Mouse (Mus musculus): ENCODE results near the gene March1.
"Not testable (repeated sequence)": the region's sequence is repeated elsewhere in the genome, so short reads cannot be mapped to it uniquely, and the experiment has no call there.

Gene March1

DNA sequence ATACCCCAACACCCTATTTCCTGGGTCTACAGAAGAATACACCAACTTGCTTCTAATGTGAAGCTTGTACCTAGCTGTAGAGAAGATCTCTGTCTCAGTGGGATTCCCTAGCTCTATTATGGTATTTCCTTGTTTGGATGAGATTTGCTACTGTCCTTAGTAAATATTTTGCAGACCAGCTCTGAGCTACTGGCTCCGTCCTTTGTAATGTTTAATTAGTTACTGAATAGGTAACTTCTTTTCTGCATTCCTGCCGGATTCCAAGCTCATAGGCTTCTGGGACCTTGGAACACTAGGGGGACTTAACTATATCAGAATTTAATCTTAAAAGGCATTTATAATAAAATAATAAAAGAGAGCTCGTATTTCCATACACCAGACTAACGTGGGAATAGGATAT is 799.9 kb downstream of the March1 start:
- not testable (repeated sequence) for DNase-seq

DNA sequence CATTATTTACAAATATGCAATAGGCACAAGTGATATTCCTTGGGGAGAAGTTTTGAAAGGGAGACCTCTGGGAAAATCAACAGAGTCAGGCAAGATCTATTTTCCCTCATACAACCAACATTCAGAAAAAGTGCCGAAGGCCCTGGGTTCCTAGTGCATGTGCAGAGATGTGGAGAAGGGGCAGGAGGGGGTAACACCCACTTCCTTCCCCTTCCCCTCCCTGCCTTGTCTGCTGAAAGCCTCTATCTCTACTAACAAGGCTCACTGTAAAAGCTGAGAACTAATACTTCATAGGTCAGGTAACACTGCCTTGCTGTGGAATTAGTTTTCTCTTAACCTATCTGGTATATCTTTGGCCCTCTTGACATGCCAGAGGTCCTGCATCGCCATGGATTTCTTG is 812.9 kb downstream of the March1 start:
- no peak for DNase-seq

DNA sequence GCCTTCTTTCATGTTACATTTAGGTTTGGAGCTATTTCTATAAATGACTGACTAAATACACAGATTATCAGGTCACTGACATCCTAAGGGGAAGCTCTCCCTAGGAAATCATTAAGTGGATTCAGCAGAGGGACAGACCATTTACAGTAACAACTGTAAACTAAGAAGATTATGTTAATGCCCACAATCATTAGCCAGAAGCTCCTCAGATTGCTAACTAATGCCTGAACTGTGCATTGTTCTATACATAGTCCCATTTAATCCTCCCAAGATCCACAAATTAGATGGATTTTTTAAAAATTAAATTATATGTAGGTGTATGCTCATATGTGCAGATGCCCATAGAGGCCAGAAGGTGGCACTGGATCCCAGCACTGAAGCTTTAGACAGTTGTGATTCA is 815.9 kb downstream of the March1 start:
- DNase-seq, result no peak

DNA sequence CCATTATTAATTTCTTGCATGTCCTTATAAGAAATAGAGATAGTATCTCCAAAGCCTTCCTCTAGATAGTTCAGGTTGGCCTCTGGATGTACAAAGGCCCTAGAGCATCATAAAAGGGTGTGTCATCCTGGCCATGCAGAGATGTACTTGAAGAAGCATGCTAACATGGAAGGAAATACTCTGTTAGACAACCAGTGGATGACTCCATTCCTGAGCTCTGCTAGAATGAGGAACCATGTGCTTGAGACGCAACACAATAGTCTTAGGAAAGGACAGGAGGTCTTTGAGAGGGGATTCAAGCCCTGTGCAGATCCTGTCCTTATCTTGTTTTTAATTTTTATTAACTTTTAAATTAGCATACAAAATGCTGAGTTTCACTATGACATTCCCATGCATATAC is 819.1 kb downstream of the March1 start:
- no peak for DNase-seq

DNA sequence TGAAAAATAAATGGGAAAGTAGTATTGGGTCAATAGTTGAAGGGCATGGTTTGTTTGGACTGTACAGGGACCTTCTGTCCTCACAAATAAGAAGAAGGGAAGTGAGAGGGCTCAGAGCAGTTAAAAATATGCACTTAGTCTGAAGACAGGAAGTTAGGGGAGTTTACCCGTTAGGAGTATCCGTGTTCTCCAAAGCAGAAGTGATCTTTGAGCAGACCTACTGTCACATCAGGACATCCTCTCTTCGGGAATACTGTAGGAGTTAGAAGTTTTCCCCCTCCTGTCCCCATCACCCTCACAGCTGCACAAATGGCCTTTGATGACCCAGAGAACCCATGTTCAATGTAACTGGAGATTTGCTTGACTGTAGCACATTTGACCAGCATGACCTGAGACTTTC is 820.2 kb downstream of the March1 start:
- no peak for DNase-seq

DNA sequence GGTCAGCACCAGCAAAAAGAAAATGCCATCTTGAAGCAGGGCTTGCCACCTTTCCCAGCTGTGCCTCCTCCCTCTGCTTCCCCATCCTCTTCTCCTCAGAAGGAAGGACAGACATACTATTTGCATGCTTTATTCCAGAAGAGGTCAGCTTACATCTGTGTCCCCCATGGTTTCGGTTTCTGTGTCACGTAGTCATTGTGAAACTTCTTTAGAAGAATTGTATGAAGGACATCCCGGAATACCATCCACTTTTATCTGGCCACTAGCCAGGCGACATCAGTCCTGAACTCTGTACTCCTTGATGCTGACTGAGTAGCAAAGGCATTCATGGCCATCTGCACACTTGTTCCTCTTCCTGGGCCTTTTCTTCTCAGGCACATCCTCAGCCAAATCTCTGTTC is 820.8 kb downstream of the March1 start:
- DNase-seq, result peak in 1 of 2 experiments; percentile 25

DNA sequence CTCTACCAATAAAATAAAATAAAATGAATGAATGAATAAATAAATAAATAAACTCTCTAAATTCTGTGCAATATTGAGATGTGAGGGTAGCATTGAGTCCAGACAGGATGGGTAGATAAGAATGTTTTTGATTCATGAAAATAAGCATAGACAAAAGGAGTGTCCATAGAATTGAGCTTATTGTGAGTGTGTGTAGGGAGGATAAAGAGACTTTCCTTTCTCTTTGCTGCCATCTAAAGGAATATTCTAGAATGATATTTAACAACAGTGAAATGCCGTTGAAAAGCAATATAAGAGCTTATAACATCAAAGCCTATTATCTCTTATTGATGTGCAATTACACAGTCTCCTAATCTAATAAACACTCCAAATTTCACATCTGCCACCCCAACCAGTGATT is 823.4 kb downstream of the March1 start:
- DNase-seq, result no peak

DNA sequence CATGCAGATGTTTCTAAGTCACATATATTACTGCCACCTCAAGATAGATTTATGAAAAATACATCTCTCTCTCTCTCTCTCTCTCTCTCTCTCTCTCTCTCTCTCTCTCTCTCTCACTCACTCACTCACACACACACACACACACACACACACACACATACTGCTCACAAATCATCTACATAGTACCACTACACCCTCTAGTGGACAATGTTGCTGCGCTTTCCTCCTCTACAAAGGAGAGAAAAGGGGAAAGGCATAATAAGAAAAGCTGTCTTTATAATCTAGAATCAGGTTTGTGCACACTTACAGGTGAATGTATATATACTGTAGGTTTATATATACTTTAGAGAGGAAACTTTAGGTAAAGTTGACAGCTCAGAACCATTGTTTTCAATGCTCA is 825.1 kb downstream of the March1 start:
- peak in 1 of 2 experiments; percentile 60 for DNase-seq

DNA sequence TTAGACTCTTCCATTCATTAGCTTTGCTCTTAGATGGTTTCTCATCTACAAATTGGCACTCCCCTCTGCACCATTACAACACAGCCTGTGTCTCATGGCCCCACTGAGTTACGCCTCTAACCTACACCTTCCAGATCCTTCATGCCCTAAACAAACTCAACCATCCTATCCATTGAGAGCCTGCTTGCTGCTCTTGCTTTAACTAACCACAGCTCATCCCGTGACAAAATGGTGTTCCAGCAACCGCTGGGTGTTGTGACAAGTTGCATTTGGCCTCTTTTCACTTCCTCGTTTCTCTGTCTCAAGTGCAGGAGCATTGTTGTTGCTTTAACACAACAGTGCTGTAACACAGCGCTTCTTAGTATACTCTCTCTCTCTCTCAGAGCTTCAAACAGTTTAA is 826.4 kb downstream of the March1 start:
- DNase-seq, result no peak

DNA sequence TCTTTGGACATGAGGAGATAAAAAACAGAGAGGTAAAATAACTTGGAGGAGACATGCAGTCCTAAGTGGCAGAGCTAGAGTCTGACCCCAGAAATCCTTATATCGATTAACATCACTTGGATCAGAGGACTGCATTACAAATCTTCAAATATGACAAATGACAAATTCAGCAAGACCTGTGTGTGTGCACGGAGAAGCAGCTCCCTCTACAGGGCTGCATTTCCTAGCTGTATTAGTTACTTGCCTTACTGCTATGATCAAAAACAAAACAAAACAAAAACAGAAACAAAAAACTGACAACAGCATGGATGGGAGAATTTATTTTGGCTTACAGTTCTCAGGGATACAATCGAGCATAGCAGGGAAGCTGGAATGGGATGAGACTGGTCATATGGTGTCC is 827.7 kb downstream of the March1 start:
- no peak for DNase-seq

DNA sequence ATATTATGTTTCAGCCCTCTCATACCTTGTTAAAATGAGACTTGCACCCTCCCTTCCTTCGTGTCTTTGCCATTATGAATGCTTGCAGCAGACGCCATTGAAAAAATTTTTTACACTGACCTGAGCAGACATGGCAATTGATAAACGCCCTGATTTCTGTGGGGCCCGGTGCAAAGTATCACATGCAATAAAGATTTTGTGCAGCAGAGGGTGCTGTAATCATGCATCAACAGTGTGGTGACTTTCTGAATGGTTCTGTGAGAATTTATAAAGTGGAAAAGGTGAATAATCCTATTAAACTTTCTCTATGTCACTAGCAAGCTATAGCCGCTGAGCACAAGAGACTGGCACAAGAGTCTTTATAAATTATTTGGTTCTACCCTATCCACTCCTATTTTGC is 833.0 kb downstream of the March1 start:
- DNase-seq, result peak; percentile 38 to 63

DNA sequence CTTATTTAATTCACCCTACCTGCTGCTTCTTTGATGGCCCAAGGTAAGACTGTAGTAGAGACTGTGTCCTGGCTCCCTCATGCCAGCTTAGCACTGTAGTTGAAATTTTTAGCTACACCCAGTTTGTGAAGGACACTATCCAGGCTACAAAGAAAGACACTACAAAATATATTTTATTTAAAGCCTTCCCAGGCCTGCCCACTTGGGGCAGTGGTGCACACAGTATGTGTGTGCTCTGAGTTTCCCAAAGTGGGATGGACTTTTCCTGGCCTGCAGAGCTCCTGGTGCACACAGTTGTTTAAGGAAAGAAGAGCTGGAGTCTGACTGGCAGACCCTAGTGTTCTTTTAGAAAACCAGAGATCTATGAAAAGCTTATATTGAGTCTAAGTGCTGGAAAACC is 839.4 kb downstream of the March1 start:
- no peak for DNase-seq

DNA sequence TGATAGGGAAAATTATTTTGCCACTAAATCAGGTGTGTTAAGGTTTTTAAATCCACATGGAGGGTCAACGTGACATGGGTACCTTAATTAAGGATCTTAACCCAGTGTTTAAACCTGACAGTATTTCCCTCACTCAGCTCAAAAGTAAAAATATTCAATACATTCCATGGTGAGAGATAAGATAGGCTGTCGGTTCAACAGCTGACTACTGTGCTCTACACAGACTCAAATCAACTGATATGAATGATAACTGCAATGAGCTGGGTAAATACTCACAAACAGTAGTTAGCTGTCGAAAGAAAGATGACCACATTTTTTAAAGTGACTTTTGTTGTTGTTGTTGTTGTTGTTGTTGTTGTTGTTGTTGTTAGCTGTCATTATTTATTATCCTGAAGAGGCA is 852.1 kb downstream of the March1 start:
- no peak for DNase-seq

DNA sequence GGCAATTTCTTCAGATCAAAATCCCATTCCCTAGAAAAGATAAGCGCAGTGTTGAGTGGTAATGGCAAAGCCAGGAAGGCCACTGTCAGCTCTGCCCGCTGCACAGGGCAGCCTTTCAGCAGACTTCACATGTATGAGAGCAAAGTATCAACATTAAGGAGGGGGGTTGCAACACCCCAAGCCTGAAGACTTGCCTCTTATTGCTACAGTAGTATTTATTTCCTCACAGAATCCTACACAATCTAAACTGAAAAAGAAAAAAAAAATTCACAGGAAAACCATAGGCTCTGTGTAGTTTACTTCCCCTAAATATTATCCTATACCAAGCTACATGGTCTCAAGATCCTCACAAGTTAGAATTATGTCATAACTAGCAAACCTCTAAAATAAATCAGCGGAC is 859.2 kb downstream of the March1 start:
- DNase-seq, result no peak

DNA sequence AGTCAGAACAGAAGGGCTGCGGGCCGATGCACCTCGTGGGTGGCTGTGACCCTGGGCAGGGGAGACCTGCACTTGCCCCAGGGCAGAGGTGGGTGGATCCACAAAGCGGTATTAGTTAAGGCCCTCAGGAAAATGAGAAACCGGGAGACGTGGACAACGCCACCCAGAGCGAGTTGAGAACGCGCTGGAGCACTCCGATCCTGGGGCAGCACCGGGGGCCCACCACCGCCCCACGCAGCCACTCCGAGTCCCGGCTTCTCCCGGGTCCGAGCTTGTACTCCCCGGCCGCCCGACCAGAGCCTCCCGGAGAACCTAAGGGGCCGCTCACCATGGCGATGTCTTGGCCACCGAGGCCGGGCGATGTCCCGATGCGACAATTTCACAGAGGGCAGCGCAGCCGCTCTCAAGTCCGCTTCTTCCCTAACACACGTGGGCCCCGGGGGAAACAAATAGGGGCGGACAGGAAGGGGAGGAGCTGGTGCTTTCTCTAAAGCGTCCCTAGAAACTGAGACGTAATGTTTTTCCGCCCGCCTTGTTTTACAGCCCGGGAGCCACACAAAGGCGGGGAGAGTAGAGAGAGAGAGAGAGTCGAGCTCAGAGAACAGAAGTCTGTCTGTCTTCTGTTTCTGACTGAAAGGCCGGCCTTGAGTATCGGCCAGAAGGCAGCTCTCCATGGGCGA is 868.5 kb downstream of the March1 start, which contains the start of gene Tma16:
Tma16 (minus strand) TSS at position 447 of the 680 bp plus-strand sequence.
- peak; percentile 77 to 87 for DNase-seq

DNA sequence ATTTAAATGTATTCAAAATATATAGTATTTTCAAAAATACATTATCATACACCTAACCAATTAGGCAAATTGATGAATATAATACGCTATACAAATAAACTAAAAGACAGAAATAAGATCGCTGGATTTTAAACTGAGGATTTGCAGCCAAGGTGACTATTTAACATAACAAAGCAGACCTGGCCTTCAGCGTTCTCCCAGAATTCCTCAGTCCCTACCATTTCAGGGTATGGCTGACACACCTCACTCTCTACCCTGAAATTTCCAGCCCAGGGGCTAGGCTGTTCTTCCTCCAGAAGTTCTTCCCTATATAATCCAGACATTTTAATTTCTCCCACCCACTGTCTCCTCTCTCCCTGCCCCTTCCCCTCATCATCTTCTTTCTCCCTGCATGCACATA is 870.9 kb downstream of the March1 start:
- DNase-seq, result no peak

DNA sequence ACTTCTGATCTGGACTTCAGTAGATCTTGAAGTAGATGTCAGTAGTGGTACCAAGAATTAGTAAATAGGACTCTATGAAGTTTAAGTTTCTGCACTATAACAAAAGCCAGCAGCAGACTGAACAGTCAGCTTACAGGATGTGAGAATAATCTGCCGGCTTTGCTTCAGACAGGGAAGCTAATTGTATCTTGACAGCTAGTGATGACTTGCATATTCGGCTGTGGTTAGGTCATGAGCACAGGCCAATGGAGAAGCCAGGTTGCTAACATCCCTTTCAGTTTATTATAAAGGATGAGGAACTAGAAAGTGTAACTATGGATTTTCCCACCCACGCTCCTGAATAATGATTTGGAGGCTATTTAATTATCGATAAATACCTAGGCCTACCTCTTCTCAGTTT is 872.9 kb downstream of the March1 start:
- no peak for DNase-seq

DNA sequence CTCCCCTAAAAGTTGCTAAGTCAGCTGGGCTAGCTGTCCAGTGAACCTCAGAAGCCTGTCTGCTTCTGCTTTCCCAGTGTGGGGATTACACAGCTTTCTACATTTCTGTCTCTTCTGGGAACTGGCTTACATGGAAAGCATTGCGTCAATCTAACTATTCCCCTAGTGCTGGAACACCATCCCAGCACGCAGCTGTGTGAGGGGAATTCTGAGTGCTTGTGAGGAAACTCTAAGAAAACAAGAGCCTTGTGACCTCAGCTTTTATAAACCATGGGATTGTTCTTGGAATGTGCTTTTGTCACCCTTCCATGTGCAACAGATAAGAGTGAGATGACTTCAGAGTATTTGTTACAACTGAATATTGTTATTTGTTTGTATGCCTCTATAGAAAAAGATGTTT is 876.8 kb downstream of the March1 start:
- DNase-seq, result no peak

DNA sequence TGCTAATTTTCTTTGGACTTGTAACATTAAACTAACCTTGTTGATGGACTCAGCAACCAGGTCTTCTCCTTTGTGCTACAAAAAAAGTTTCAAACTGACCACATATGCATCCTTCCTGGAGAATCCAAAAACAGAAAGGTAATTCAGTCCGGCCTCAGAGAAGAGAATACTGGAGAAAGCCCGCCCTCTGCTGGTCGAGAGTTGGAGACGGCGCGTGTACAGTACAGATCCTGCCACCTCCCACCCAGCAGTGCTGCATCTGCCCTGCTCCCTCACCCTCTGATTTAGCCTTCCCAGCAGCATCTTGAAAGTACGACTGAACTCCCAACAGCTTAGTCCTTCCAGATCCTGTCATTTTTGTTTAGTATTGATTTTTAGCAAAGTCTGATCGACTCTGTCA is 878.0 kb downstream of the March1 start:
- DNase-seq, result peak; percentile 72 to 85

DNA sequence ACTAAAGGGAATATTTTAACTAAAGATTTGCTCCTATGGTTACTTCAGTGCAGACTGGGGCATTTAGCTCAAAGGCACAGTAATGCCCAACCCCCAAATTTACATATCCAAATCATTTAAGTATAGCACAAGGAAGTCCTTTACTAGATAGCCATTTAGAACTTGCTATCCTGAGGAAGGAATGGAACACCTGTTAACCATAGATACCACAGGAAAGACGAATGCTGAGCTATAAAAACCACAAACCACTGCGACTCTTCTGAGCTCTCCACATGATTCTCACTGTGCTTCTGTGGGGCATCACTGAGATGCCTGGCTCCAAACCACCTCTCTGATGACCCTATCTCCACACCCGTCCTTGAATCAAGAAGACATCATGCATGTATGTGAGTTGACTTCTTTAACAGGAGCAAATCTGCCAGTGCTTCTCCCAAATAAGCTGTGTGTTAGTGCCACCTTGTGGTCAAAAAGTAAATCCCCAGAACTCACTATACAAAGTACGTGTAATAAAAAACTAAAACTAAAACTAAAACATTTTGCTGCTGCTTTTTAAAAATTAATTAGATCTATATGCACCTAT is 879.4 kb downstream of the March1 start:
- peak in 1 of 2 experiments; percentile 55 for DNase-seq

DNA sequence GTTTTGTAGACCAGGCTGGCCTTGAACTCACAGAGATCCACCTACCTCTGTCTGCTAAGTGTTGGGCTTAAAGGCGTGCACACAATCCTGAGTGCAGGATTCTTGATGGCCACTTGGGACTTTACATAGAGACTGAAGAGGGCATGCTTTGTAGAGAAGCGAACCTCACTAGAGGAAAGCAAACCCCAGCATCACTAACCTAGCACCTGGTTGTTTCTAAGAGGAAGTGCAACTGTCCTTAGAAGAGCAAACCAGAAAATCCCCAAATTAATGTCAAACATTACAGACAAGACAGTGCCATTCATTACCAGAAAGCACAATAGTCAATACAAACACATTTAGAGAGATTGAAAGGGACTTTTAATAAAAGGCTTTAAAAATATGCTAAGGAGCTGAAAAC is 885.7 kb downstream of the March1 start:
- no peak for DNase-seq

DNA sequence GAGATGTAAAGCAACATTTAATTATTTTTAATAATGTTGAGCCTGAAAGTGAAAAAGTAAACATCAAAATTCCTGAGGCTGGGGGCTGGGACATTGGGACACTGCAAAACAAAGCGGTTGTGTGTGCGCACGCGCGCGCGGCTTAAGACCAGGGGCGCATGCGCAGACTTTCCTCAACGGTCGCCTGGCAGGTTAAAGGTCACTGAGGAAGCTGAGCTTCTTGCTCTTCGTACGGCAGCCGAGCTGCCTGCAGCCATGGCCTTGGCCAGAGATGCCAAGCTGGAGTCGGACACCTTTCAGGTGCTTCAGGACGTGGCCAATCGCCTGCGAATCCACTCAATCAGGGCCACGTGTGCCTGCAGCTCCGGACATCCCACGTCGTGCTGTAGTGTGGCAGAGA is 893.8 kb downstream of the March1 start, which contains the start of gene Tktl2:
Tktl2 (plus strand) TSS at position 220 of the 400 bp plus-strand sequence.
- no peak for DNase-seq

DNA sequence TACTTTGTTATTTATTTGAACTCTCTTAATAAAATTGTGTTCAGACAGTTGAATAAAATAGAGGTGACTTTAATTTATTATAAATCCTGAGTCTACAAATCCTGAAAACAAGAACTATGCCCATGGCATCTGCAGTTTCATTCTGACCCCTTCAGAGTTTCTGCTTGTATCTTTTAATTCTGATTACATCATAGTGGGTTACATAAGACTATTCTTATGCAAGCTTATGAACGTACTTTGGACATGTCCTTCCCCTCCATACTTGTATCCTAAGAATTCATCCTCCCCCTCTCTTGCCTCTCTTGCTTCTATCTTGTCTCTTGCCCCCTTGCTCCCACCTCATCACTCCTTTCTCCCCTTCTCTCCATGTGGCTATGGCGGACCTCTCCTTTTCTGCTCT is 901.4 kb downstream of the March1 start:
- no peak for DNase-seq

DNA sequence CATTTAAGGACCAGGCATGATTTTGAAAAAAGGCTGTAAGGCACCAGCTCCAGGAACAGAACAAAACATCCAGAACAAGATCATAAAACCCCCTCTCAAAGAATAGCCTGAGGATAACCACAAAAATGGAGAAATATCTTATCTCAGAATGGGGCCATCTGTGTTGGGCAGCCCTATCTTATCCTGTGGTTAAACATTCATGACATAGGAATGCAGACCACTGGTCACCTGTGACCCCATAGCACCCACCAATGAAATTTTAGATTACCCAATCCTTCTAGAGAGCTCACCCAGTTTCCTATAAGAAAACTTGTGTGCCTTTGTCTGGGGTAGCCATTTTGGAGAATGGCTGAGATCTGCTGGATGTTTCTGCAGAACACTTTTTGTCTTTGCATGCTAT is 902.9 kb downstream of the March1 start:
- DNase-seq, result no peak
